Mouse (Mus musculus): ENCODE measurements around the gene Coro2b.

Gene Coro2b

DNA sequence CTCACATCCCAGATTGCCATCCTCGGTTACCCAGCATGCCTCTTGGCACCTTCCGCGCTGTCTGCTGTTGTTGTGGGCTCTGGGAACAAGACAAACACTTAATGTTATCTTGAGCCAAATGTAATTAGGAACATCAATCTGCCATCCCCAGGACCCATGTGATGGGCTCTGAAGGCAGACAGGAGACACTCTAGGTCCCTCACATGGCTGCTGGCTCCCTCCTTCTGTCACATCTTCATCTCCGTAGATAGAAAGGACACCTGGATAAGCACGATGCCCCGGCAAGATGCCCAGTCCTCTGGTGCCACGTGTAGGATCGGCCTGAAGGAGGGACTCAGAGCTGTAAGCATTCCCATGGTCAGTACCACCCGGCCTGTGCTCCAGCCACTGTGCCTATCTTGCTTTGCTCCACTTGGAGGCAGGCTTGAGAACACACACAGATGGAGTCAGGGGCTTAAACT is 2.4 kb upstream of the Coro2b start:
- DNase-seq (ENCODE audit: inconsistent ontology term), result no peak

DNA sequence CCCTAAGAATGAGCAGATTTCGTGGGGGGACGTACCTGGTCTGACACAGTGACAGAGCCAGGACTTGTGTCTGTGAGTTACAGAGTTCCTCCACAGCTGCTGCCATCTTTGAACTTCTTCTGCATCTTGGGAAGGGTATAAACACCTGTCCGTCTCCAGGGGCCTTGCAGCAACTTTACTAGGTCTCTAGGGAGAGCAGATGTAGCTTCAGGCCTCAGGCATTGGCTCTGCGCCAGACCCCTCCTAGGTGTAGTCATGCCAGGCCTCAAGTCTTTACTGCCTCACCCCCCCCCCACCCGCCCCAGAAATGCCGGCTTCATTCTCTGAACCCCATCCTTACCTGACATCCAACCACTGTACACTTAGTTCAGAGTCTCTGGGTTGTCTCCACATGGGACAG is 1.1 kb upstream of the Coro2b start:
- DNase-seq (ENCODE audit: inconsistent ontology term), result no peak

DNA sequence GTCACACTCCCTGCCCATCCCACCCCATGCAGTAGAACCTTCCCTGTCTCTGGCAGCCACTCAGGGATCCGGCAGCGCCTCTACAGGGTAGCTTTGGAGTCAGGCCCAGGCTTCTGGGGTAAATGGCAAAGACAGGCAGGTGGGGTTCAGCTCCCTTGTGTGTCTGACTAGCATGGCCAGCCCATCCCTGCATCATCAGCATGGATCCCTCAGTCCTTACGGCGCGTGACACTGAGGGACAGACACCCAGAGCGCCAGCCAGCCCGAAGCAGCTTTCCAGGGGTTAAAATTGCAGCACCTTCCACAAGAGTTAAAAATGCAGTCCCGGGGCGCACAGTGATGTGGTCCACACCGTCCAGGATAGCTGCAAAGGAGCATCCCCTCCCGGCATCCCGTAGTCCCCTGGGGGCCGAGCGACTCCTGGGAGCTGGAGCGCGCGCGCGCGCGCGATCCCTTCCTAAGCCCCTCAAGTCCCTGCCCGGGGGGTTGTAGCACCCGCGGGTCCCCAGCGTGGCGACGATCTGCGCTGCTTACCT is 657 bp downstream of the Coro2b start:
- peak; percentile 47 for DNase-seq (ENCODE audit: inconsistent ontology term)

DNA sequence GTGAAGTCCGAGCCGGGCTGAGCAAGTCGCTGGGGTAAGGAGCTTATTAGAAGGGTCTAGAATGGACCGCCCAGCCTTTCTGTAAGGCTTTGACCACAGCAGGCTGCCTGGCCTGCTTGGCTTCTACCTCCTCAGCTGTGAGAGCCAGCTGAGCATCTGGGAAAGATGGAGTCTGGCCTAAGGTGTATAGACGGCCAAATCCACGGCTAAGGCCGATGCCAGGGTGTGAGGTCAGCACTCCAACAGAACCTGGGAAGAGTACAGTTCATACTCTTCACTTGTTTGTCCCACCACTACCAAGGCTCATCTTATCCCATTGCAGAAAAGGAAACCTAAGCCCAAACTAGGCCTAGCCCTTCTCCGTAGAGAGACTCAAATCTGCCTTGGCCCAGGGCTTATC is 1.3 kb downstream of the Coro2b start:
- DNase-seq (ENCODE audit: inconsistent ontology term), result no peak

DNA sequence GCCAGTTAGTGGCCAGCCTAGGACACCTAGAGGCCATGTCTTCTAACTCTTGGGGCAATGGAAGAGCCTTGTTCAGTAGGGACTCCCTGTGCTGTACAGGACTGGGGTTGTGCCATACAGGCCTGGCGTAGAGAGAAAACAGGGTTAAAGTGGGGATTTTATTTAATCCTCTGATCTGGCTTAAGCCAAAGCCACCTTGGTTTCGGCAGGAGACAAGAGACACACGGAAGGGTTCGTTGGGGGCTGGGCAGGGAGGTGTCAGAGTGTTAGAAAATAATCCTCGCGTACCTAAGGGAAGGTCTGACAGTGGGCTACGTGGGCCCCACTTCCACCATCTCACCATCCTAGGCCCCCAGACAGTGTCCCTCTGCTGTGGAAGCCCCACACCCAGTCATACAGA is 2.2 kb downstream of the Coro2b start:
- DNase-seq (ENCODE audit: inconsistent ontology term), result no peak

DNA sequence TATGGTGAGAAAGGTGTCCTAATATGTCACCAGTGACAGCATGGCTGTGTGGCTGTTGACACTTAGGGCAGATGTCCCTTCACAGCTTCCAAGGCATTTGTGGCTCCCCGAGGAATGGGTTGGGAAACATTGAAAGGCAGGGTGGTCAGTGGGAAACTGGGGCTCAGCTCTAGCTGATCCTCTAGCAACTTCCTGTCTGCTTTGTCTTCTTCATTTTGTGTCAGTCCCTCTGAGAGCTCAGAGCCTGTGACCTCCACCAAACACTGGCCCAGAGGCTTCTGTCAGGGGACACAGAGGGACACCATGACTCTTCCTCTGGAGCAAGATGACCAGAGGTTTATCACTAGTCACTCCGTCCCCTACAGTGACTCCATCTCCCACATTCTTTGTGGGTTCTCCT is 2.7 kb downstream of the Coro2b start:
- DNase-seq (ENCODE audit: inconsistent ontology term), result no peak

DNA sequence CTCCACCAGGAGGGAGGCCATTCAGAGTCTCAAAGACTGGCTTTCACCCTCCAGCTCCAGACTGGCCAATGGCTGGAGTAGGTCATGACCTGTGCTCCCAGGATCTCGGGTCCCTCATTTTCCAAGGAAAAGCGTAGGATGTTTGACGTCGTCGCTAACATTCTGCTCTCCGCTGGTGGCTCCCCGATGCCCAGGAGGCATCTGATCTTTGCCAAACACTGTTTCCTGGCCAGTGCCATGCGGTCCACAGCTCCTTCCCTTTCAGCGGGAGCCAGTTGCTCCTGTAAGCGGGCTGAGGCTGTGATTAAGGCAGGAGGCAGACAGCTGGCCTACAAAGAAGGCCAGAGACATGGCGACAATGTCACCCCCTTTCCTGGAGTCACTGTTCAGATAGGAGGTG is 4.0 kb downstream of the Coro2b start:
- no peak for DNase-seq (ENCODE audit: inconsistent ontology term)

DNA sequence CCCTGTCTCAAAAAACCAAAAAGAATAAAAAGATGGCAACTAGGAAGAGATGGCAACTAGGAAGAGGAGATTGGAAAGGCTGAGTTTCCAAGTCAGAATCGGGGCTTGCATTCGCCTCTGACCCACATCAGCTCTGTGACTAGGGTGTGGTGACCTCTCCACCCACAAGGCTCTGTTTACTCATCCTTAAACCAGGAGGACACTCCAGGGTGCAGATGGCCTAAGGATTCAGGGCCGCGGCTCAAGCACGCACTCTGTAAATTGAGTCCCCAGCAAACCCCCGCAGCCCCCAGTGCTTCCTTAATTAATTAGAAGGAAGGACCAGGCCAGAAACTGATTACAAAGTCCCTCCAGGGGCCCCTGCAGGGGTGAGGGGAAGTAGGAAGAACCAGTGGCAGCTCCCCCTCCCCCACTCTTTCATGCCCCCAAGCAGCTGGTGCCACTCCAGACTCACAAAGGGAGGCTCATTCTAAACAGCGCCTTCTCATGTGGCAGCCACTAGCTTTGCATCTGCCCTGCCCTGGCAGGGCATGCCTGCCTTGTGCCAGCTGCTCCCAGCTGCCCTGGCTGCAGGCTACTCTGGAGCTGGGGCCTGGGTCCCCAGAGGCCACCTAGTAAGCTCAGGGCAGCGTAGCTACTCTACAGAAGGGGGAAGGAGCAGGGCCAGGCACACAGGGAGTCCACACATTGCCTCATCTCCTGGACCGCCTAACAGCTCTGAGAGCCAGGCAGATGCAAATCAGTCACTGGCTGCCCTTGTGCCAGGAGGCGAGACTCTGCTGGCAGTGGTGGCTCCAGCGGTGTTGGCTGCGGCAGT is 5.2 kb downstream of the Coro2b start:
- peak; percentile 79 for DNase-seq (ENCODE audit: inconsistent ontology term)

DNA sequence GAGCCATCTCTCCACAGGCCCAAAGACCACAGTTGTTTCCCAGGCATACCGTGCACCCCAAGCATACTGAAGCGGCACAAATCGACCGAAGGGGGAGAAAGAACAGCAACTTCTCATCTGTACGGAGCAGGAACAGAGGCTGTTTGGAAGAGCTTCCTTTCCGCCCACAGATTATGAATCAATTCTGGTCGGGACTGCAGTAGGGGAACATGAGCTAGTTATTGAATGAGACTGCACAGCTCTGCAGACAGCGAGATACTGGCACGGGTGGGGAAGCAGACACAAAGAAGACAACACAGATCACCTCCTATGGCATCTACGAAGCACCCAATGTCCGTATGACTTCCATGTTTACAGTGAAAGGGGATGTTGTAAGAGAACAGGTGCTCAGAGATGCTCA is 8.3 kb downstream of the Coro2b start:
- DNase-seq (ENCODE audit: inconsistent ontology term), result peak; percentile 49

DNA sequence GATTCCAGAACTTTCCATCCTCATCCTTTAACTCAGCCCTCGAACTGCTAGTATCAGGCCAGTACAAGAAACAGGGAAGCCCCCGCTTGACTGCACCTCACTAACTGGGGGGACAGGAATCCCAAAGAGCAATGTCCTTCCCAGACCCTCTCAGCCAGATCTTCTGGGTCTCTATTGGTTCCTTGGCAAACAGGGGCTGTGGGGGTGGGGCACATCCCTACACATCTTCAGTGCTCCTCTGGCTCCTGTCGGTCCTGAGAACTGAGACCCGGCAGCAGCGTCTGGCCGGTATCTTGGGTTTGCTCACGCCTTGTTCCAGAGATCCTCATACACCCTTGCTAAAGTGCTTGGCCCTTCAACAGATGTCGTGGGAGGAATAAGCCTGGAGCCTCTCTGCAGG is 10.0 kb downstream of the Coro2b start:
- no peak for DNase-seq (ENCODE audit: inconsistent ontology term)

DNA sequence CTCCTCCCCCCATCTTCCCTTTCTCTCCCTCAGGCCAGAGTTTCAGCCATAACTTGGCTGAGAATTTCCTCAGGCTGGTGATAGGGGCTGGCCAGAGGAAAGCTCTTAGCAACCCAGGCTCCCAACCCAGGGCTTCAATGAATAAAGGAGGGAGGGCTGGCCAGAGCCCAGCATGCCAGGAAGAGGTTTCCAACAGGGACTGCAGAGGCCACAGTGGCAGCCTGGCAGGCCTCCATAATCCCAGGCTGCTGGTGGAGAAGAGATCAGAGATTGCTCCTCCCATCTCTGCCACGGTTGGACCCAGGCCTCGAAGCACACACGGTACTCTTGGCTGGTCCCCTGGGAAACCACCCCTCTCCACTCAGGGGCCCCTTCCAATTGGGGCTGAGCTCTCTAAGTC is 10.4 kb downstream of the Coro2b start:
- peak; percentile 89 for DNase-seq (ENCODE audit: inconsistent ontology term)

DNA sequence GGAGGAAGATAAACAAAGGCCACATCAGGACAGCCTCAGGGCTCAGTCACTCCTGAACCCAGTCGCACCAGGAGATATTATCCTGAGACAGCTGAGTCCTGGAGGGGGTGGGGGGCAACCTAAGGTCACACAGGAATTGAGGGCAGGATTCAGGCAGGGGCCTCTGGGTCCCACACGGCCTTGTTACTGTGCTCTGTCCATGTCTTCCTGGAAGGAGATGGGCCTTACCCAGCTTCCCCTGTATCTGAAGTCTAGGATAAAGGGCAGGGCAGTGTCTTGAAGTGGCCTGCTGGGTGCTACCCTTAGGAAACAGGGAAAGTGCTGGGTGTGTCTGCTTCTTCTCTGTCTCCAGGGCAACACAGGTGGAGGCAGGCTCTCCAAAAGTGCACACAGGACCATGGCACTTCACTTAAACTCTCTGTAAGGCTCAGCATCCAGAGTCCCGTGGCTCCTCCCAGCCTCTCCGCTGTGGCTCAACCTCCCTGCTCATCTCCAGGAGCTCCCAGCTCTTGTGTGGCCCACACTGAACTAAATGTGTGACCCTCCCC is 12.0 kb downstream of the Coro2b start:
- no peak for DNase-seq (ENCODE audit: inconsistent ontology term)

DNA sequence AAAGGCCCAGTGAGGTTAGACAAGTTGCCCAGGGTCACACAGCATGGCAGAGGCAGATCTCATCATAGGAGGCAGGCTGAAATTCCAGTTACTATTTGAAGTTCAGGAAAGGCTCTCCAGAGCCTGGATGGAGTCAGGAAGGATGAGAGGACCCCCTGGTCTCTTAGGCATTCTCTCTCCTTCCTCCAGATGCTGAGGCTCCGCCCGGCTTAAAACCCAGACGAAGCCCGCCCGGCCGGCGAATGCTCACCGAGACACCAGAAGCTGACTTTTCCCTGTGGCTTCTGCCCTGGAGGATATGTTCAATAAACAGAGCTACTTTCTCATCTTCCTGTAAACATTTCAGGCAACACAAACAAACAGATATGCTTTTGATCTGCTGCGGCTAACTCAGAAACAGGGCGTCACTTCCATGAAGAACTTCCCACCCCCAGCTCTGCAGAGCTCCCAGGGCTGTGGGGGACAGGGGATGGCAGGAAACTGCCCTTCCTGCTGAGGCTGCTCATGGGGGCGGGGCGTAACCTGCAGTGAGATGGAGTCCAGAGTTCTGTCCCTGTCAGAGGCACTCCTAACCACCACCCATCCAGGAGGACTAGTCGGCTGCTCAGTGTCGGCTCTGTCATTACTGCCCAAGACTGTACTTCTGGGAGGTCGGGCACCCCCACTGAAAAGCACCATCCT is 13.9 kb downstream of the Coro2b start:
- DNase-seq (ENCODE audit: inconsistent ontology term), result no peak

DNA sequence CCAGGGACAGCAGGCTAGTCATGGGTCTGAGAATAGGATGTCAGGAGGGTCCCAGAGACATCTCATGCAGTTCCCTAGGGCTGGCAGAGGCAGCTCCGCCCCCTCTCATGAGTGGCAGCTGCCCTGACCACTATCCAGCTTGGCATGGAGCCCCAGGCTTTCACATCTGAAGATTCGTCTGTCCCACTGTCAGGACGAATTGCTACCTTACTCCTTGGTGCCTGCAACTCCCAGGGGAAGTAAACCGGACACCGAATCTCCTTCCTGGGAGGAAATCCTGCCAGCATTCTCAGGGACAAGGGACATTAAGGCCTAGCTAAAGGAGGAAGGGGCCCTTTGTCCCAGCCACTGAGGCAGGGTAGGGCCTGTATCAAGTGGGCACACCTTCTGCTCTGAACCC is 14.6 kb downstream of the Coro2b start:
- no peak for DNase-seq (ENCODE audit: inconsistent ontology term)

DNA sequence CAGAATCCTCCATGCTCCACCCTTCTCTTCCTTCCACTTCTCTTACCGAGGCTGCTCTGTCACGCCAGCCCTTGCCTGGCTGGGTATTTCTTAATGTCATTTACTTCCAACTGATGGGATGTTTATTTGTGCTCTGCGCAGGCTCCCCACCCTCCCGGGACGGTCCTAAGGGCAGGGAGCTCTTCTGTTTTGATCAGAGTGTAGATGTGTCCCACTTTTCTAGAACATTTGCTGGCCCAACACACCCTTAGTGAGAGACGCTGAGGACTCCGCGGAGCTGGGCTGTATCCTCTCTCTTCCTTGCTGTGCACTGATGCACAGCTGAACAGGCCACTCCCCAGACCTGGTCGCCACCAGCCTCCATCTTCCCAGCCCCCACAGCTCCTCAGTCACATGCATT is 15.3 kb downstream of the Coro2b start:
- no peak for DNase-seq (ENCODE audit: inconsistent ontology term)

DNA sequence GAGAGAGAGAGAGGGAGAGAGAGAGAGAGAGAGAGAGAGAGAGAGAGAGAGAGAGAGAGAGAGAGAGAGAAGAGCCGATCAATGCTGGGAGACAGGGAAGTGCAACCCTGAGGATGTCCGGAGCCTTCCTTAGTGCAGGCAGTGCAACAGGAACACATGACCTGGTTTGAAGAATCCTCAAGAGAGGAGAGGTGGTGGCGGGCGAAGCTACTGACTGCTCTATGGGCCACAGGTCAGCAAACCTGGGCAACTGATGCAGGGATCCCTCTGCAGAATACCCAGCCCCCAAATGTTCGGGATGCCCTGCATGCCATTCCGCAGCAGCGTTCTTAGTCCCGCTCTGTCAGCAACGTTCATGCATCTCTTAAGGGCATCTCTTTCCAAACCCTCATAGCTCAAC is 15.9 kb downstream of the Coro2b start:
- DNase-seq (ENCODE audit: inconsistent ontology term), result no peak

DNA sequence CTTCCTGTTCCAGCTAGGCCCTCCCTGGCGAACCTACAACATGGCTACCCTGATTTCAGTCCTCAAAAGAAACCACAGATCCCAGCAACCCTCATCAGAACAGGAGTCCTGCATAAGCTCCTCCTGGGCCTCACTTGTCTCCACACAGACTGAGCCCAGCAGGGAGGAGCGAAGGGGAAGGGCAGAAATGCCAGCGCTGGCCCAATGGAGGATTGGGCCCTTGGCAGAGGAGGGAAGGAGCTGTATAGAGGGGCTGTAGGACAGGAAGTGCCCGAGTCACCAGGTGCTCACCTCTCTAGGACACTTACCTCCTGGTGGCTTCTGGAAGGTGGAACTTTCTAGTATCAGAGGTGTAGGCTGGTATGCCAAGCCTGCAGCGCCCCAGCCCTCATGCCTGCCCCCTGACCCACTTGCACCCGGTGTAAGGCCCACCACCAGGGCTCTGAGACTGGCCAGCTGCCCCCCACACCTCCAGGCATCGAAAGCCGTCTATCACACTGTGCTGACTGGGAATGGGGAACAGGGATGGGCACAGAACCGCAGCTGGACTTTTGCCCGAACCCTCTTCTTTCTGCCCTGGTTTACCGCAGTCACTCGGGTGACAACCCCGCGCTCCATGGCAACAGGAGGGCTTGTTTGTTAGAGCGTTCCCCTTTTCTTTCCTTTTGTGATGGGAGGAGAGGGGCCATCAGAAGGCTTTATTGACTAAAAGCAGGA is 16.9 kb downstream of the Coro2b start:
- DNase-seq (ENCODE audit: inconsistent ontology term), result peak; percentile 74

DNA sequence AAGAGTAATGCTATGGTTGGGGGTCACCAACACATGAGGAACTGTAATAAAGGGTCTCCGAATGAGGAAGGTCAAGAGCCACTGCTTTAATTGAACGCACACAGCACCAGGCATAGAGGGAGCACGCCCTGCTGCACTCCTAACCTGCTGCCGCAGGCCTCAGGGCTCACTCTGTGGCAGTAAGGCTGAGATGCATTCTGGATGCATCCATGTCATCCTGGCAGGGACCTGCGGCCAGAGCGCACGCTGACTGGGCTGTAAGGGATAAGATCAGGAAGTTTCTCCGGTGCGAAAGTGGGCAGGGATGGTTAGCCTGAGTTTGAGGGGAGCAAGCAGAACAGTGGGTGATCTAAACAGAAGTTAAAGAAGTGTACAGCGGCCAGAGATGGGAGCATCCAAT is 17.5 kb downstream of the Coro2b start:
- no peak for DNase-seq (ENCODE audit: inconsistent ontology term)

DNA sequence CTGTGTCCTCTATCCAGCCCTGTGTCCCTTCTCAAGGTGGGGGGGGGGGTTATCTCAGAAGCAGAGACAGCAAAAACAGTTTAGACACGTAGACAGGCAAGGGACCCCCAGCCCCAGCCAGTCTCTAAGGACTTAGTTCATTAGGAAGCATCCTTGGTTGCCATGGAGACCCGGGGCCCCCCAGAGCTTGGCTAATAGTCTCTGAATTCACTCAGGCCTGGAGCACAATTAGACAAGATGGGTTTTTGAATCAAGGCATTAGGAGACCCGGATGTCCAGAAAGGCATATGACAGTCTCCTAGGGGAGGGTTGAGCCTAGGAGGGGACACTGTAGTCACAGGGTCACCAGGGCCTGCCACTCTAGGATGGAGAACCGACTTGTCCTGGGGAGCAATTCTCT is 18.3 kb downstream of the Coro2b start:
- DNase-seq (ENCODE audit: inconsistent ontology term), result no peak

DNA sequence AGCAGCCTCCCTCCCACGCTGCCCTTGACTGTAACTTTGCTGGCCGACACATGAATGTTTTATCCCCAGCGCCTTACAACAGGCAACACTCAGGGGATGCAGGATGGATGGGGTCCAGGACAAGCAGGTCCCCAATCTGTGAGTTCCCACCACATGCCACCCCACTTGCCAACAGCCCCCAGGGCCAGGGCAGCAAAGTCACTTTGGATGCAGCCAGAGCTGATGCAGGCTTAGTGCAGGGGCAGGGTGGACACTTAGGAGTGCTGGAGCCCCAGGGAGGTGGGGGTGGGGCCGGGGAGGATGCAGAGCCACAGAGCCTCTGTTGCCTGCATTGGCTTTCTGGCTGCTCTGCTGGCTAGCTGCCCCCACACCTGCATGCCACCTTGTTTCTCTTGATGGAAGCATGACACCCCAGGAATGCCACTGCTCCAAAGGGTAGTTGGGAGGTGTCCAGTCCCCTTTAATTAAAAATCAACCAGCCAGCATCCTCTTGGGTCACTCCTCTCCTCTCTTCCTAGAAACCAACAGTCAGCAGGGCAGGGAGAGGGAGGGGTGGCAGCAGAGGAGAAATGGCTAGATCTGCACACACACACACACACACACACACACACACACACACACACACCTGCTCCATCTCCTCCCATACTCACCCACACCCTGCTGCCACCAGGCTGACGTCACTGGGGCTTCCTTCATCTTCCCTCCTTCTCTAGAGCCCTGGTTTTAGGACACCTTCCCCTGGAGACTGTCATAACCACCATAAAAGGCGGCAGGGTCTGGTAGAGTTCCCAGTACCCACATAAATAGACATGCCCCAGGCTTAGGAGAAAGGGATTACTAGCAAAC is 19.5 kb downstream of the Coro2b start:
- DNase-seq (ENCODE audit: inconsistent ontology term), result no peak

DNA sequence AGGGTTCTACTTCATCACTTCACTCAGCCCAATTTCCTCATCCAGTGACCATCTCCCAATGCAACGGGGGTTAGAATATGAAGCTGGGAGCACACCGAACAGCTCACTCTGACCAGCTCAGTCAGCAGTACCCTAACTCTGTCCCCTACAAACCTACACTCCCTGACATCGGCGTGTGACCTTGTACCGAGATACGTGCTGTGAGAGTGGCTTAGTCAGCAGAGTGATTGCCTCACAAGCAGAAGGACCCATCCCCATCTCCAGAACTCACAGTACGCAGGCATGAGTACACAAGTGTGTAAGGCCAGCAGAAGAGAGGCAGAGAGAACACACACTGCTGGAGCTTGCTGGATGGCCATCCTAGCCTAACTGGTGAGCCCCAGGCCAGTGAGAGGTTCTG is 21.7 kb downstream of the Coro2b start:
- DNase-seq (ENCODE audit: inconsistent ontology term), result no peak

Data from Muller cell, postnatal 12 days (primary cell).